Mouse (Mus musculus) hindbrain, embryonic 11.5 days (tissue): Measurements from ENCODE around the gene Prkg1. TPM values are rescaled to one million over a fixed set of nuclear protein-coding genes. Genes with fewer than 3 reads are reported as not detected.
A peak's percentile ranks its signal among the peaks of the same experiment; 100 is the strongest.

ENCODE experiments used
- ATAC-seq: fragments of 200-750 bp; cut with Nextera tagmentation; 2 replicates; pipeline ENCODE4 v1.8.0; 2017; ENCODE audit warnings: mild to moderate bottlenecking, moderate TSS enrichment, moderate library complexity; ENCODE audit not compliant: low FRiP score
- DNase-seq: peaks from one replicate; pipeline ENCODE4 v3.0.0-alpha.2; 2015; ENCODE audit warnings: low spot score
- H3K27ac ChIP-seq: fragments of 300-500 bp; sonication (generic); 2 replicates; pipeline ENCODE4 v1.5.1; 2014; ENCODE audit warnings: mild to moderate bottlenecking, low read depth, low read length
- H3K27me3 ChIP-seq: fragments of 300-500 bp; sonication (generic); 2 replicates; pipeline ENCODE4 v1.6.1; 2014; ENCODE audit warnings: mild to moderate bottlenecking, low read length, moderate library complexity, mixed read lengths; ENCODE audit not compliant: control insufficient read depth, insufficient read depth
- H3K36me3 ChIP-seq: fragments of 300-500 bp; sonication (generic); 2 replicates; pipeline ENCODE4 v1.6.1; 2014; ENCODE audit warnings: mild to moderate bottlenecking, low read length, moderate library complexity, mixed read lengths; ENCODE audit not compliant: control insufficient read depth, insufficient read depth
- H3K4me1 ChIP-seq: fragments of 300-500 bp; sonication (generic); replicated peaks from 2 replicates; pipeline ENCODE4 v1.6.1; 2014; ENCODE audit warnings: low read length, mixed read lengths; ENCODE audit not compliant: control insufficient read depth, insufficient read depth
- H3K4me2 ChIP-seq: fragments of 300-500 bp; sonication (generic); replicated peaks from 2 replicates; pipeline ENCODE4 v1.6.1; 2014; ENCODE audit warnings: mild to moderate bottlenecking, low read depth, low read length
- H3K4me3 ChIP-seq: fragments of 300-500 bp; sonication (generic); 2 replicates; pipeline ENCODE4 v1.5.1; 2014; ENCODE audit warnings: low read depth, low read length
- H3K9ac ChIP-seq: fragments of 300-500 bp; sonication (generic); 2 replicates; pipeline ENCODE4 v1.6.1; 2014; ENCODE audit warnings: low read depth, low read length
- H3K9me3 ChIP-seq: fragments of 300-500 bp; sonication (generic); 2 replicates; pipeline ENCODE4 v1.6.1; 2016; ENCODE audit warnings: low read length; ENCODE audit not compliant: control insufficient read depth
- WGBS: fragments of 180-500 bp; shearing (Covaris S2); extraction: QIAGEN DNeasy Blood & Tissue Kit; methylation state at CpG from one replicate; pipeline ENCODE4 v1.1.7; 2014; 5-methylcytosine and 5-hydroxymethylcytosine counted together
- polyA plus RNA-seq: library from polyadenylated mRNA; unstranded; fragments of >200 nt; fragmentation: Nextera tagmentation; extraction: Ambion mirVana; gene quantifications from 2 replicates; pipeline ENCODE4 v1.2.1, GENCODE M21; 2014

The Prkg1 gene
- polyA plus RNA-seq, 1 experiment from 2014 or later, result 8.6 TPM

- DNase-seq, result peak; percentile 83
- Histone ChIP-seq H3K9ac (no peak overlapping the region), H3K27ac (no peak overlapping the region), H3K36me3 (no peaks in the 10 kb centered on the region), H3K4me2 (no peak overlapping the region), H3K4me3 (no peak overlapping the region), H3K9me3 (no peaks in the 10 kb centered on the region), H3K4me1 (no peaks in the 10 kb centered on the region), H3K27me3 (no peaks in the 10 kb centered on the region)
- WGBS, result 13% methylated on average over 8 of the region's 8 CpGs
- ATAC-seq, result peak; percentile 72; the same call in 1 of the 2 replicates
These were observed 1100.6 kb downstream of the Prkg1 start for GRCm38 (mm10) chr19:30664269-30664668.

GRCm38 (mm10) chr19:30642629-30643170, 1122.1 kb downstream of the Prkg1 start:
- Histone ChIP-seq H3K27me3 (no peaks in the 10 kb centered on the region), H3K4me2 (no peak overlapping the region), H3K4me3 (no peak overlapping the region), H3K27ac (no peak overlapping the region), H3K4me1 (no peaks in the 10 kb centered on the region), H3K36me3 (no peaks in the 10 kb centered on the region), H3K9ac (no peak overlapping the region), H3K9me3 (no peaks in the 10 kb centered on the region)
- WGBS, result 58% methylated on average over 5 of the region's 5 CpGs
- ATAC-seq (0 out of 2 replicates have a peak, but pooled peaks have one; percentile 53), DNase-seq (peak; percentile 8)

- Histone ChIP-seq H3K9me3 (no peaks in the 10 kb centered on the region), H3K9ac (no peak overlapping the region), H3K36me3 (no peaks in the 10 kb centered on the region), H3K4me3 (no peak overlapping the region), H3K4me1 (no peaks in the 10 kb centered on the region), H3K27me3 (no peaks in the 10 kb centered on the region), H3K27ac (no peak overlapping the region), H3K4me2 (no peak overlapping the region)
- ATAC-seq (no peak), DNase-seq (no peak)
- 88% methylated on average over 8 of the region's 8 CpGs for WGBS
These were observed 1127.4 kb downstream of the Prkg1 start for GRCm38 (mm10) chr19:30637471-30637870.

DNA sequence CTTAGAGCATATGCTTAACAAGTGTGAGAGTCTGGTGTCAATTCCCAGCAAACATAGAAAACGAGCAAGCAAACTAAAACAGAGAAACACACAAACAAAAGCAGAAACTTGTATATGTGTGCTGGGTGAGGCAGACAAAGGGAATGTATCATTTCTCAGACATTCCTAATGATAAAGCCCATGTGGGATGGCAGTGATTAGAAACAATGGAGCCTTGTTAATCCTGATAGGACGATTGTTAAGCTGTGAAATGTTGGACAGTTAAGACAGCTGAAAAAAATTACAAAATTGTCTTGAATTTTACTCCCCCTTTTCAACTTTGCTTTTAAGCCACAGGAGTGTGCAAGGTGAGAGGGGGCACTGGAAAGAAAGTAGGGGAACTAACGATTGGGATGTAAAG, 1133.8 kb downstream of the Prkg1 start:
- no peak overlapping the region for H3K4me2 ChIP-seq
- no peak overlapping the region for H3K4me3 ChIP-seq
- H3K9ac ChIP-seq, result no peak overlapping the region
- 41% methylated on average over 3 of the region's 3 CpGs for WGBS
- no peaks in the 10 kb centered on the region for H3K4me1 ChIP-seq
- DNase-seq (no peak), ATAC-seq (no peak)
- H3K9me3 ChIP-seq, result no peaks in the 10 kb centered on the region
- no peak overlapping the region for H3K27ac ChIP-seq
- no peaks in the 10 kb centered on the region for H3K27me3 ChIP-seq
- H3K36me3 ChIP-seq, result no peaks in the 10 kb centered on the region

- DNase-seq, result no peak
- Histone ChIP-seq H3K9me3 (no peaks in the 10 kb centered on the region), H3K9ac (no peak overlapping the region), H3K4me1 (no peaks in the 10 kb centered on the region), H3K27ac (no peak overlapping the region), H3K4me3 (no peak overlapping the region), H3K36me3 (no peaks in the 10 kb centered on the region), H3K27me3 (no peaks in the 10 kb centered on the region), H3K4me2 (no peak overlapping the region)
- ATAC-seq, result no peak
- 49% methylated on average over 7 of the region's 7 CpGs for WGBS
These were observed 1138.8 kb downstream of the Prkg1 start for GRCm38 (mm10) chr19:30626036-30626435.

DNA sequence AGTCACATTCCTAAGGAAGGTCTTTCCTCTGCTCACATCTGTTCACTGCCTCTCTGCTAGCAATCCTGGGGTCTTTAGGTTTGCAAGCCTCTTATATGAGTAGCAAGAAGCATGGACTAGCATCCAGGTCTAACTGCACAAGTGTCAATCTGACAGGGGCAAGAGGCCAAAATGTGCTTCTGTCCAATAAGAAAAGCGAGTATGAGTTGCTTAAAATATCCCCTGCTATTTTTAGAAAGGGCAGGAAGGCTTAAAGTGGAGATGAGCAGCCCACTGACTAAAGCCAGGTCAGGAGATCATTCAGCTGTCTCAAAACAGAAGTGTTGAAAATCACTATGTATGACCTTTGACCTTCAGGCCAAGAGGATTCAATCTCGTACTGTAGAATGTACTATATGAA, 1139.4 kb downstream of the Prkg1 start:
- Histone ChIP-seq H3K27me3 (no peaks in the 10 kb centered on the region), H3K27ac (no peak overlapping the region), H3K9ac (no peak overlapping the region), H3K36me3 (no peaks in the 10 kb centered on the region), H3K4me1 (no peaks in the 10 kb centered on the region), H3K4me3 (no peak overlapping the region), H3K4me2 (no peak overlapping the region), H3K9me3 (no peaks in the 10 kb centered on the region)
- 62% methylated on average over 2 of the region's 2 CpGs for WGBS
- DNase-seq (no peak), ATAC-seq (no peak)

DNA sequence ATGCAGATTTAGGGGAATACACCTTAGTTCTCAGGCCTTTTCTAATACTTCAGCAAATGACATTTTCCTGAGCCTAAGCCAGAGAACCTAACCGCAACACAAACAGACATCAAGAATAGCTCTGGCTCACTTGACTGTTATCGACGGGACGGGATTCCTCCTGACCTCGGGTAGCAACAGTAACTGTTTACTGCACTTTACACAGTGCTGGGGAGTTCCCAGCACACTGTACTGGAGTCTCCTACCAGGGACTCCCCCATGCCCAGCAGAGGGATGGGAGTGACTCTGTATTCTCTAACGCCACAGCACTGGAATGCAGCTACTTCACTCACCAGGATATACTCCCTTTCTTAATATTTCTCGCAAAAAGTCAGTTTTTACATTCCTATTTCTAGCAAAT, 1141.2 kb downstream of the Prkg1 start:
- H3K27me3 ChIP-seq, result no peaks in the 10 kb centered on the region
- WGBS, result 91% methylated on average over 7 of the region's 7 CpGs
- DNase-seq (no peak), ATAC-seq (no peak)
- no peaks in the 10 kb centered on the region for H3K9me3 ChIP-seq
- no peak overlapping the region for H3K27ac ChIP-seq
- H3K4me1 ChIP-seq, result no peaks in the 10 kb centered on the region
- no peaks in the 10 kb centered on the region for H3K36me3 ChIP-seq
- no peak overlapping the region for H3K4me2 ChIP-seq
- no peak overlapping the region for H3K4me3 ChIP-seq
- no peak overlapping the region for H3K9ac ChIP-seq

GRCm38 (mm10) chr19:30613150-30613865, 1151.5 kb downstream of the Prkg1 start:
- H3K9me3 ChIP-seq, result no peaks in the 10 kb centered on the region
- 80% methylated on average over 3 of the region's 3 CpGs for WGBS
- no peaks in the 10 kb centered on the region for H3K27me3 ChIP-seq
- ATAC-seq (no peak), DNase-seq (no peak)
- no peak overlapping the region for H3K27ac ChIP-seq
- no peak overlapping the region for H3K9ac ChIP-seq
- H3K4me2 ChIP-seq, result no peak overlapping the region
- H3K36me3 ChIP-seq, result no peaks in the 10 kb centered on the region
- H3K4me3 ChIP-seq, result no peak overlapping the region
- H3K4me1 ChIP-seq, result no peaks in the 10 kb centered on the region

DNA sequence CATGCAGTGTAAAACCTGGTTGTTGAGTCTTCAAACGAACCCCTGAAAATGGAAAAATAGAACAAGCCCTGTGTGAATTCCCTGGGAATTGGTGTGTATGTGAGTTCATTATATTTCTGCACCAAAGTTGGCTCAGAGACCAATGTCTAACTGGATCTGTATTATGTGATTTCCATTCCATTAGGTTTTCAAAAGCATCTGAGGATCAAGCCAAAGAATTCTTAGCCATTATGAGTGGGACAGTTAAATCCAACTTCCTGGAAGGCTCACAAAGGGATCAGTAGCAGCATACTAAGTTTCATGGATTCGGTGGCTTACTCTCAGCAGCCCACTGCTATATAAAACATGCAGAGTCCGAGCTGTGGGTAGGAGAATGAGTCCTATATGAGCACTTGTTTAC, 1178.5 kb downstream of the Prkg1 start:
- no peak overlapping the region for H3K4me2 ChIP-seq
- no peaks in the 10 kb centered on the region for H3K36me3 ChIP-seq
- no peak overlapping the region for H3K9ac ChIP-seq
- H3K27me3 ChIP-seq, result no peaks in the 10 kb centered on the region
- 83% methylated on average over 3 of the region's 3 CpGs for WGBS
- no peaks in the 10 kb centered on the region for H3K4me1 ChIP-seq
- H3K4me3 ChIP-seq, result no peak overlapping the region
- no peak for ATAC-seq
- no peak for DNase-seq
- no peaks in the 10 kb centered on the region for H3K9me3 ChIP-seq
- H3K27ac ChIP-seq, result no peak overlapping the region
